Mouse (Mus musculus) heart, postnatal 14 days (tissue): ENCODE results near the gene Colgalt1. TPM values are rescaled to one million over a fixed set of nuclear protein-coding genes. Genes with fewer than 3 reads are reported as not detected.

ENCODE experiments used
- DNase-seq, 2 experiments: peaks; one replicate each; pipeline ENCODE4 v3.0.0; 2021 to 2022
- intact Hi-C: fragments of 180-260 bp; cut with DNase I; formaldehyde crosslinking; loops from one replicate; pipeline ENCODE4 v1.15.1; 2025
- microRNA-seq, 2 experiments: library from miRNA; unstranded; fragments of <30 nt; microRNA quantifications; one replicate each; pipeline ENCODE4 v1.2.0; 2021 to 2022
- total RNA-seq, 2 experiments: library from RNA; stranded (reverse); gene quantifications; 2 replicates each; pipeline ENCODE4 v1.2.3; 2021

Colgalt1 gene
- total RNA-seq, 2 experiments from 2014 or later, result 44.1 TPM

DNA sequence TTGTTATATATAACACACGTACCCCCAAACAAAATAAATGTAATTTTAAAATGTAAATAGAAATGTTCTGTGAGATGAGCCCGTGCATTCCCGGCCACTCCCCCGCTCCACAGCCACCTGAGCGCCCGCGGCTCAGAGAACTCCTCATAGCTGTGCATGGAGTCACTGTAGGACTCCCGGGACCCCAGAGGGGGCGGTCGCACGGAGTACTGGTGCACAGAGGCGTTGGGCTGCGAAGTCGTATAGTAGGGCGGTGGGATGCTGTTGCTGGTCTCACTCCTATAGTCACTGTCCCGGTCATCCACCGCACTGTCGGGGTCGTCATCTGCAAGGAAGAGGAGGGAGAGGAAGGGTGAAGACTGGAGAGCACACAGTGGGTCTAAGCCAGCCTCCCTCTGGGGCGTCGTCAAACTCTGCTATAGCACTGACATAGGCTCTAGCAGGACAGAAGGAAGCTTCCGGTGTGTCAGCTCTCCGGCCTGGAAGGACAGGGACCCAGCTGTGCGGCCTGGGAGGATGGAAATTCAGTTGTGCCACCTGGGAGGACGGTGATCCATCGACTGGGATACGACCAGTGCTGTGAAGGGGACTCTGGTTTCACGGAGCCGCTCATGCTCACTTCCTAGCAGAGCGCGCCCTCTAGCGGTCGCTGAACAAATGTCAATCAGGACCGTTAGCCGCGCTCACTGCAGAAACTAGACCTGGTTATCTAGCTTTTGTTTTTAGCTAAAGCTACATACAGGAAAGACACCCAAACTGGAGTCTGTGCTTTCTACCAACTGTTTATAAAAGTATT, 49.7 kb downstream of the Colgalt1 start:
- intact Hi-C loops, result loop anchor here (1.0 to 5.0 kb wide), 4 partner anchors 48 to 218 kb away; partner anchors contain the start of genes Colgalt1 and Fam129c
- DNase-seq, result peak; percentile 89 to 93

DNA sequence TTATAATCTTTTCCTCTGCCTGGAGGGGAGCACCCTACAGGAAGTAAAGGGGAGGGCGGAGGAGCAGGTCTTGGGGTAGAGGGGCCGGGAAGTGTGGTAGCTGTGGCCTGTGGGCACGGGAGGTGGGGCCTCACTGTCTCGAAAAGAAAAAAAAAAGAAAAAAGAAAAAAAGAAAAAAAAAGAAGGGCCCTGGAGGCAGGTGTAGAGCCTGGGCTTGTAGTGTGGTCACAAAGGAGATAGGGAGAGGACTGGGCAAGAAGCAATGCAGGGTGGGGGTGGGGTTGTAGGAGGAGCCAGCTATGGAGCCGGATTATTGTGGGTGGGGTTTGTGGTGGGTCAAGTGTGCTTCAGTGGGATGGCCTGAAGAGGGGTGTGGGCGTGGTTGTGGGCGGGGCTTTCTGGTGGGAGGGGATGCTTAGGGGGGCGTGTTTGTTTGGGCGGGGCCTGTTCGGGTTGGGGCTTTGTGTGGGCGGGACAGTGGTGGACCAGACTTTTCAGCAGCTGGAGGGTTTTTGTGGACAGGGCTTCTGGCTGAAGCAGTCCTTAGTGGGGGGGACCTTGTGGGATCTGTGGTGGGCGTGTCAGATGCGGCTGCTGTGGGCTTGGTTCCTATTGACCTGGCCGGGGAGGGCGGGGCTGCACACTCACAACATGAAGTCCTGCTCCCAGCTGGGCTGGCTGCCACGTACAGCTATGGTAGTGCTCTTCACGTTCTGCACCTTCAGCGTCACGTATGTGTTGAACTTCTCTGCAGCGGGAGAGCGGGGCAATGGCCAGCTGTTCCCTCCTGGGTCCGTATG, 54.7 kb downstream of the Colgalt1 start:
- intact Hi-C loops, result no loop called here
- peak; percentile 35 to 67 for DNase-seq

DNA sequence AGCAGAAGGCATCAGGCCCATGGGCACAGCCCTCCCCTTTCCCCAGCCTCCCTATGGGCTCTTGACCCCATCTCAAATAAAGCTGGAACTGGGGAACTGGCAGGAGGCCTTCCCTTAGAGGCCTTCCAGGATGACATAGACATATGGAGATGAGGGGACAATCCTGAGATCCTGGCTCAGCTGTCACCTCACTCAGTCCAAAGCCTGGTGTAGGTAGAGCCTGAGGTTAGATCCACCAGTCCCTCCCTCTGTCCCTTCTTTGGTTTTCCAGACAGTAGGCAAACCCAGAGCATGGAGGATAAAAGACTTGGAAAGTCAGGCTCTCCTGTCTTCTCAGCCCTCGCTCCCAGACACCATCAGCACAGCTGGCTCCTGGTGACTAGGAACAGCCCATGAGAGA, 56.1 kb downstream of the Colgalt1 start:
- intact Hi-C loops, result no loop called here
- no peak for DNase-seq

DNA sequence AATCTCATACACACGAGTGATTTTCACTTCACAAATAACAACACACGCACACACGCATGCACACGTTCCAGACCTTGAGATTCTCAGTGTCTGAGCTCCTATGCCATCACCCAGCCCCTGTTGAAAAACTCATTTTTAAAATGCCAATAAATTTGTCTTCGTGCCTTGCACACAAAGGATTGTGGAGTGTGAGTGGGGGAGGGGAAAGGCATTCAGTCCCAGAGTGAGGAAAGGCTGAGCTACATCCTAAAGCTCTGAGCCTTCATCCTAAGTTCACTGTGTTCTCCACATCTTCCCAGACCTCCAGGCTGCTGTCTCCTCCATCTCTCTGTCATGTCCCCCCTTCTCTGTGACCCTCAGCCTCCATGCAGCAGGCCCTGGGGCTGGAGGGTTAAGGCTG, 56.5 kb downstream of the Colgalt1 start:
- DNase-seq, result no peak
- intact Hi-C loops, result no loop called here

DNA sequence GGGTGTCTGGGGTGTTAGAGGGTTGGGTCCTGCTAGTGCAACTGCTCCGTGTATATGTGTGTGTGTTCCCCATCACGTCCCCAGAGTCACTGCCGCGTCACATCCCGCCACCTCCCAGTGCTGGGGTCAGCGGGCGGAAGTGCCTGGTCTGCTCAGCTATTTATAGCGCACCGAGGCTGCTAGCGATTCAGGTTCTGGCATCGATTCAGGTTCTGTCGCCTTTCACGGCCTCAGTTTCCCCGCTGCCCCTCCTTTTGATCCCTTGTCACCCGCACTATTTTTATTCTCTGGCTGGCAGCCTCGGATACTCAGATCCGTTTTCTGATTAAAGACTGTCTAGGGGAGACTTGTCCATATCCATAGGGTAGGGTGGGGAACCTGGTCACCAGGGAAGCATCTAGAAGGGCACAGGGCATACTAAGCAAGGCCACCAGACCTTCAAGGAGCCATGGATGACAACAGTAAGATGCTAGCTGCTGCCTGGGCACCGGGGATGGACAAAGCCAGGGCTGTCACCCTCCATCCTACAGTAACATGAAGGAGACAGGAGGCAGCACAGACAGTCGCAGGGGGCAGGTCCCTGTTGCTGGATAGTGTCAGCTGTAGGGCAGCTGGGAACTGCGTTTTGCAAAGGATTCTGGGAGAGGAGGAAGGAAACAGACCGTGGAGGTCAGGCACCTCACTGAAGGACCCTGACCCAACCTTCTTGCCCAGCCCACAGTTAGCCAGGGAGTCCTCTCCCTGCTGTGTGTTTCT, 57.6 kb downstream of the Colgalt1 start:
- peak; percentile 65 to 71 for DNase-seq
- intact Hi-C loops, result no loop called here

DNA sequence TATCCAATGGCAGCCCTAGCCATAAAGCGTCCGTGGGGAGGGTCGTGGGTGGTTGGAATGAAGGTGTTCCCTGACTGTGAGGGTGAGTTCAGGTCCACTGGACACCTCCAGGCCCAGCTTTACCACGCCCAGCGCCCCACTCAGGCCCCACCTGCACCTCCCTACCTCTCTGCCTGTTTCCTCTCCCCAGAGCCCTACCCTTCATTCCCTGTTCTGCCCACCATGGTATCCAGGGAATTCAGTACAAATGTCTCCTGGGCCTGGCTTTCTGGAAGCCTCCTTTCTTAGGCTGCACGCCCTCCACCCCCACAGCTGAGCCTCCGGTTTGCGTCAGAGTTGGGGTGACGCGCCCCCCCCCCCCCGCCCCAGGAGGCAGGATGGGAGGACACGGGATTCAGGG, 59.4 kb downstream of the Colgalt1 start:
- intact Hi-C loops, result no loop called here
- DNase-seq, result no peak

DNA sequence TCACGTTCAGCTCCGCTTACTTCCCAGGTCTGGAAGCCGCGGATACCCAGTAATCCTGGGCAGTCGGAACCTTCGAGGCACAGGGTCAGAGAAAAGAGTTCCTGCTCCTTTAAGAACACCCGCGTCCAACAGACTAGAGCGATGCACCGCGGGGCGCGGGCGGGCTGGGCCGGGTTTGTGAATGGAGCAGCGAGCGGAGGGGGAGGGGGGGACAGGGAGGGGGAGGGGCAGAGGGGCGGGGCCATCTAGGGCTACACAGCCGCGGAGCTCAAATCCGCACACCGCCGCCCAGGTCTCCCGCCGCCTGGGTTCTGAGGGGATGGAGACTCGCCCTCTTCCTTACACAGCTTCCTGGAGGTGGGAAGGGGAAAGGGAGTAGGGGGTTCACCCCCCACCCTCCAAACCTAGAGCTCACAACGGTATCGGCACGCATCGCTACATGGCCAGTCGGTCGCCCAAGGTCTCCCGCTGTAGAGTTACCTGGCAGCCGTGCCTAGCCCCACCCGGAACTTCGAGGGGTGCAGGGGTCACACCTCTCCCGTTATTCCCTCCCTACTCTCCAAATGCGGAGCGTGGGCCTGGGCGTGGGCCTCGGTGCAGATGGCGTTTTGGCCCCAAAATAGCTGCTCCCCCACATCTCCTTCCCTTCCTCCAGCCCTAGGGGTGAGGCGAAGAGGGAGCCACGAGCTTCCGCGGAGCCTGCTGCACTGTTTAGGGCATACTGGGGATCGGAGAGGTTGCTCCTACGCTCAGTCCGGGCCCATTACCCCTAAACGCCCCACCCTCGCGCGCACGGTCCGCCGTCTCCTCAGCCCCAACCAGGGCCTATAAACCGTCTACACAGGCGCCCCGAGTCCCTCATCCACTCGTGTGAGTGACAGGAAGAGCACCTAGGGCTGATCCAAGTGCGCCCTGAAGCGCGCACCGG, 60.1 kb downstream of the Colgalt1 start:
- intact Hi-C loops, result no loop called here
- DNase-seq, result peak in 1 of 2 experiments; percentile 35

DNA sequence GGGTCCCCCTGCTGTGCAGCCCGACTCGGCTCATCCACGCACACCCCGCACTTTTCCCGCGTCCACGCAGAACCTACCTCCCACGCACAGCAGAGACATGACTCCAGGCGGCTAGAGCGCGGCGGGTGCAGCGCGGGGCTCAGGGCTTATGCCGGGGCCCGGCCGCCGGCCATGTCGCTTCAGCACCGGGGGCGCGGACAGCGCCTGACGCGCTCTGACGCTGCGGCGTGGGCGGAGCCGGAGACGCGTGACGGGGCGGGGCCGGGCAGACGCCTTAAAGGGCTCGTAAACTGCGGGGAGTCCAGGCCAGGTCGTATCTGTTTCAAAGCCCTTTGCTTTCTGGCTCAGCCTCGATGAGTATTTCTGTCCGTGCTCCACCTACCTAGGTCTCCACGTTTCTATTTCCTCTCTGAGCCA, 60.8 kb downstream of the Colgalt1 start, which contains the start of gene Unc13a:
Gene Unc13a (minus strand): TSS at position 209 of the 417 bp plus-strand sequence.
- peak; percentile 94 to 98 for DNase-seq
- intact Hi-C loops, result no loop called here

DNA sequence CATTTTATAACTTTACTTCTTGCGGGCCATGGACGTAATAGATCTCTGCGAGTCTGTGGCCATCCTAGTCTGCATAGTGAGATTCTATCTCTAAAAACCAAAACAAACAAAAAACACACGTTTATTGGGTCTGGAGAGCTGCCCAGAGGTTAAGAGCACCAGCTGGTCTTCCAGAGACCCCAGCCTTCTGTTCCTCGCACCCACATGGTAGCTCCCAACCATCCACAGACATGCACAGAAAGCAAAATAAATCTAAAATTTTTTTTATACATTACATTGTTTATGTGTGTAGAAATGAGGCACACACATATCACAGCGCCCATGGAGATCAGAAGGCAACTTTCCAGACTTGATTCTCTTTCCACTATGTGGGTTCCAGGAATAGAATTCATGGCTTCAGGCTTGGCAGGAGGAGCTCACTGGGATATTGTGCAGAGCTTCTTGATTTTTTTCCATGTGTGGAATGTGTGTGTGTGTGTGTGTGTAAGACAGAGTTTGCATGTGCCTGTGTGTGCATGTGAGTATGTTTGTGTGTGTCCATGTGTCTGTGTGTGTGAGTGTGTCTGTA, 61.5 kb downstream of the Colgalt1 start:
- no peak for DNase-seq
- intact Hi-C loops, result no loop called here

DNA sequence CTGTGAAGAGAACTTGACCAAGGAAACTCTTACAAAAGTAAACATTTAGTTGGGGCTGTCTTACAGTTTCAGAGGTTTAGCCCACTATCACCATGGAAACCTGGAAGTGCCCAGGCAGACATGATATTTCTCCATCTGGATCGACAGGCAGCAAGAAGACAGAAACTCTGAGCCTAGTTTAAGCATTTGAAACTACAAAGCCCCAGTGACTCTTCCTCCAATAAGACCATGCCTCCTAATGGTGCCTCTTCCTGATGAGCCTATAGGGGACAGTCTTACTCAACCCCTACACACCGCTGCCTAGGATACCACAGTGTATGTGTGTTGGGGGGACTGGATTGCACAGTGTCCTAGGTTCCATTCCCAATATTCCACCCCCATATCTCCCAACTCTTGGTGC, 63.3 kb downstream of the Colgalt1 start:
- no peak for DNase-seq
- intact Hi-C loops, result no loop called here

Small RNA genes lying within 50 kb of the gene (microRNA-seq; reads per million reads assigned to microRNA genes)
- 0.81 to 33.6 reads per million in 2 experiments for gene Mir6769b

Other genes with a start within 250 kb of the Colgalt1 start
- 100 to 1,000 TPM in 1 of 2 experiments, 10 to 100 TPM in 1; 96.5 to 108 TPM for gene Use1, start 244.2 kb upstream of the Colgalt1 start, total RNA-seq
- gene Ocel1, start 239.7 kb upstream of the Colgalt1 start, total RNA-seq, result 10 to 100 TPM; 10.4 to 10.7 TPM
- gene Nr2f6, start 229.0 kb upstream of the Colgalt1 start, total RNA-seq, result 10 to 100 TPM; 48.5 to 52.3 TPM
- gene Ushbp1, start 215.2 kb upstream of the Colgalt1 start, total RNA-seq, result 10 to 100 TPM; 40.5 to 45.1 TPM
- gene Babam1, start 214.1 kb upstream of the Colgalt1 start, total RNA-seq, result 10 to 100 TPM; 57.0 to 62.9 TPM
- gene Ankle1, start 205.0 kb upstream of the Colgalt1 start, total RNA-seq, result 1 to 10 TPM in 1 of 2 experiments, under 1 TPM in 1; 0.96 to 2.0 TPM
- gene Abhd8, start 147.3 kb upstream of the Colgalt1 start, total RNA-seq, result 10 to 100 TPM; 29.1 to 31.9 TPM
- gene Mrpl34, start 146.0 kb upstream of the Colgalt1 start, total RNA-seq, result 100 to 1,000 TPM; 111 to 124 TPM
- gene Dda1, start 141.8 kb upstream of the Colgalt1 start, total RNA-seq, result 10 to 100 TPM; 33.5 to 36.4 TPM
- gene Ano8, start 125.0 kb upstream of the Colgalt1 start, total RNA-seq, result 10 to 100 TPM; 16.6 to 18.4 TPM
- 10 to 100 TPM; 16.4 to 18.7 TPM for gene Gtpbp3, start 122.9 kb upstream of the Colgalt1 start, total RNA-seq
- gene Plvap, start 99.2 kb upstream of the Colgalt1 start, total RNA-seq, result 10 to 100 TPM; 19.3 to 26.2 TPM
- gene Ccdc194, start 85.3 kb upstream of the Colgalt1 start, total RNA-seq, result under 1 TPM in 1 of 2 experiments, not detected in 1; 0.12 TPM
- 10 to 100 TPM; 12.3 to 16.5 TPM for gene Bst2, start 73.5 kb upstream of the Colgalt1 start, total RNA-seq
- 10 to 100 TPM; 28.8 to 29.7 TPM for gene Mvb12a, start 68.1 kb upstream of the Colgalt1 start, total RNA-seq
- under 1 TPM; 0.17 to 0.22 TPM for gene Tmem221, start 52.1 kb upstream of the Colgalt1 start, total RNA-seq
- gene Nxnl1, start 44.4 kb upstream of the Colgalt1 start, total RNA-seq, result under 1 TPM; 0.10 to 0.17 TPM
- gene Slc27a1, start 42.1 kb upstream of the Colgalt1 start, total RNA-seq, result 100 to 1,000 TPM; 127 to 151 TPM
- 10 to 100 TPM; 72.9 to 74.2 TPM for gene Pgls, start 18.8 kb upstream of the Colgalt1 start, total RNA-seq
- 1 to 10 TPM; 1.6 to 2.7 TPM for gene Fam129c, start 13.3 kb upstream of the Colgalt1 start, total RNA-seq
- gene Unc13a, start 60.8 kb downstream of the Colgalt1 start, total RNA-seq, result 1 to 10 TPM in 1 of 2 experiments, under 1 TPM in 1; 0.93 to 1.1 TPM
- 10 to 100 TPM; 11.7 to 13.3 TPM for gene Jak3, start 65.3 kb downstream of the Colgalt1 start, total RNA-seq
- gene Insl3, start 78.2 kb downstream of the Colgalt1 start, total RNA-seq, result 1 to 10 TPM; 5.0 to 7.0 TPM
- gene B3gnt3, start 90.8 kb downstream of the Colgalt1 start, total RNA-seq, result 10 to 100 TPM in 1 of 2 experiments, 1 to 10 TPM in 1; 9.4 to 11.4 TPM
- 1 to 10 TPM; 1.4 to 5.7 TPM for gene Fcho1, start 114.7 kb downstream of the Colgalt1 start, total RNA-seq